Mouse (Mus musculus) hindbrain, embryonic 14.5 days (tissue): ENCODE measurements around the gene Focad. TPM values are rescaled to one million over a fixed set of nuclear protein-coding genes. Genes with fewer than 3 reads are reported as not detected.

Source experiments
- ATAC-seq: fragments of 200-750 bp; cut with Nextera tagmentation; 2 replicates; pipeline ENCODE4 v1.8.0; 2017; ENCODE audit warnings: moderate number of reproducible peaks, mild to moderate bottlenecking, moderate TSS enrichment, moderate library complexity; ENCODE audit not compliant: low FRiP score
- DNase-seq: peaks from one replicate; pipeline ENCODE4 v3.0.0-alpha.2; 2015; ENCODE audit warnings: low spot score
- H3K27ac ChIP-seq: fragments of 300-500 bp; sonication (generic); 2 replicates; pipeline ENCODE4 v1.5.1; 2014; ENCODE audit warnings: mild to moderate bottlenecking, moderate library complexity
- H3K27me3 ChIP-seq: fragments of 300-500 bp; sonication (generic); 2 replicates; pipeline ENCODE4 v1.6.1; 2014; ENCODE audit warnings: mild to moderate bottlenecking, low read length, mixed read lengths; ENCODE audit not compliant: control insufficient read depth, insufficient read depth
- H3K36me3 ChIP-seq: fragments of 300-500 bp; sonication (generic); replicated peaks from 2 replicates; pipeline ENCODE4 v1.6.1; 2014; ENCODE audit not compliant: control insufficient read depth, insufficient read depth
- H3K4me1 ChIP-seq: fragments of 300-500 bp; sonication (generic); replicated peaks from 2 replicates; pipeline ENCODE4 v1.6.1; 2014; ENCODE audit warnings: antibody characterized with exemption, low read length, mixed read lengths; ENCODE audit not compliant: control insufficient read depth, insufficient read depth
- H3K4me2 ChIP-seq: fragments of 300-500 bp; sonication (generic); replicated peaks from 2 replicates; pipeline ENCODE4 v1.6.1; 2014; ENCODE audit warnings: mild to moderate bottlenecking, moderate library complexity
- H3K4me3 ChIP-seq: fragments of 300-500 bp; sonication (generic); replicated peaks from 2 replicates; pipeline ENCODE4 v1.5.1; 2014; ENCODE audit warnings: mild to moderate bottlenecking, low read length
- H3K9ac ChIP-seq: fragments of 300-500 bp; sonication (generic); 2 replicates; pipeline ENCODE4 v1.6.1; 2014
- H3K9me3 ChIP-seq: fragments of 300-500 bp; sonication (generic); 2 replicates; pipeline ENCODE4 v1.6.1; 2016; ENCODE audit warnings: low read length; ENCODE audit not compliant: control insufficient read depth
- WGBS: fragments of 180-500 bp; shearing (Covaris S2); extraction: QIAGEN DNeasy Blood & Tissue Kit; methylation state at CpG from one replicate; pipeline ENCODE4 v1.1.7; 2014; 5-methylcytosine and 5-hydroxymethylcytosine counted together
- microRNA counts: library from miRNA; unstranded; fragments of <30 nt; microRNA quantifications from one replicate; lab custom pipeline; 2016
- microRNA-seq: library from miRNA; unstranded; fragments of <30 nt; microRNA quantifications from one replicate; pipeline ENCODE4, GENCODE M21; 2016
- polyA plus RNA-seq: library from polyadenylated mRNA; unstranded; fragments of >200 nt; fragmentation: Nextera tagmentation; extraction: Ambion mirVana; gene quantifications from 2 replicates; pipeline ENCODE4 v1.2.1, GENCODE M21; 2014

Gene Focad
- polyA plus RNA-seq, 1 experiment from 2014 or later = 15.2 TPM

- Histone ChIP-seq H3K27me3 (no peaks in the 10 kb centered on the region), H3K4me3 (no peak overlapping the region), H3K4me1 (no peaks in the 10 kb centered on the region), H3K9ac (no peak overlapping the region), H3K4me2 (no peak overlapping the region), H3K36me3 (no peaks in the 10 kb centered on the region), H3K9me3 (no peaks in the 10 kb centered on the region), H3K27ac (no peak overlapping the region)
- 92% methylated on average over 1 of the region's 1 CpGs for WGBS
- no peak for DNase-seq
- no peak for ATAC-seq
Observed at GRCm38 (mm10) chr4:88458093-88458492, 363.7 kb downstream of the Focad start.

GRCm38 (mm10) chr4:88458673-88459072, 364.2 kb downstream of the Focad start:
- WGBS = 84% methylated on average over 2 of the region's 2 CpGs
- no peak for ATAC-seq
- Histone ChIP-seq H3K4me3 (no peak overlapping the region), H3K9ac (no peak overlapping the region), H3K27ac (no peak overlapping the region), H3K4me2 (no peak overlapping the region), H3K36me3 (no peaks in the 10 kb centered on the region), H3K9me3 (no peaks in the 10 kb centered on the region), H3K27me3 (no peaks in the 10 kb centered on the region), H3K4me1 (no peaks in the 10 kb centered on the region)
- no peak for DNase-seq

MicroRNAs within 50 kb of the gene (microRNA counts, 519-probe panel; counts per million panel counts)
- not detected for microRNA mmu-miR-491 (lab: Ali Mortazavi, UCI)

Small RNA genes within 50 kb of the gene (microRNA-seq; reads per million reads assigned to microRNA genes)
- 2.7 reads per million, percentile 10 among the genes with 10 or more reads in this experiment for gene Mir491

Other genes starting within 250 kb of the Focad start
- 68.8 and 72.9 TPM in 2 replicates for gene Mllt3, start 61.3 kb upstream of the Focad start, polyA plus RNA-seq